Mouse (Mus musculus): Measurements from ENCODE around the gene P2ry12. TPM values are rescaled to one million over a fixed set of nuclear protein-coding genes. Genes with fewer than 3 reads are reported as not detected.

Gene P2ry12
- not detected in 2 replicates for polyA plus RNA-seq (2012)

GRCm38 (mm10) chr3:59262704-59263103 lies at the start of gene P2ry12:
TSS of gene P2ry12 (minus strand) at chr3:59262871.
- Histone ChIP-seq H3K27me3 (ENCODE audit: control insufficient read depth) (no peaks in the 10 kb centered on the region), H3K4me1 (ENCODE audit: control insufficient read depth) (no peaks in the 10 kb centered on the region), H3K9me3 (ENCODE audit: control insufficient read depth, low read length) (no peaks in the 10 kb centered on the region), H3K4me3 (replicated peaks) (no peak within 1 kb of the TSS), H3K36me3 (ENCODE audit: control insufficient read depth) (no peaks in the 10 kb centered on the region)
- TF ChIP-seq TAL1 (IDR thresholded peaks at IDR 0.05; ENCODE audit: low read length) (no peak), GATA1 (IDR thresholded peaks at IDR 0.05; ENCODE audit: low read length) (no peak)

GRCm38 (mm10) chr3:59305518-59305917 lies 42.8 kb upstream of the P2ry12 start:
- no peak overlapping the region for H3K4me3 ChIP-seq (replicated peaks)
- H3K9me3 ChIP-seq (ENCODE audit: control insufficient read depth, low read length), result no peaks in the 10 kb centered on the region
- H3K27me3 ChIP-seq (ENCODE audit: control insufficient read depth), result no peaks in the 10 kb centered on the region
- no peaks in the 10 kb centered on the region for H3K4me1 ChIP-seq (ENCODE audit: control insufficient read depth)
- H3K36me3 ChIP-seq (ENCODE audit: control insufficient read depth), result no peaks in the 10 kb centered on the region
- no peak for TF ChIP-seq TAL1 (IDR thresholded peaks at IDR 0.05; ENCODE audit: low read length)

GRCm38 (mm10) chr3:59304944-59305343 lies 42.3 kb upstream of the P2ry12 start:
- Histone ChIP-seq H3K4me3 (replicated peaks) (no peak overlapping the region), H3K9me3 (ENCODE audit: control insufficient read depth, low read length) (no peaks in the 10 kb centered on the region), H3K4me1 (ENCODE audit: control insufficient read depth) (no peaks in the 10 kb centered on the region), H3K36me3 (ENCODE audit: control insufficient read depth) (no peaks in the 10 kb centered on the region), H3K27me3 (ENCODE audit: control insufficient read depth) (no peaks in the 10 kb centered on the region)
- TF ChIP-seq TAL1 (IDR thresholded peaks at IDR 0.05; ENCODE audit: low read length), result no peak
- no peak for TF ChIP-seq GATA1 (IDR thresholded peaks at IDR 0.05; ENCODE audit: low read length)

- Histone ChIP-seq H3K9me3 (ENCODE audit: control insufficient read depth, low read length) (no peaks in the 10 kb centered on the region), H3K36me3 (ENCODE audit: control insufficient read depth) (no peaks in the 10 kb centered on the region), H3K4me1 (ENCODE audit: control insufficient read depth) (no peaks in the 10 kb centered on the region), H3K27me3 (ENCODE audit: control insufficient read depth) (no peaks in the 10 kb centered on the region), H3K4me3 (replicated peaks) (no peak overlapping the region)
- no peak for TF ChIP-seq GATA1 (IDR thresholded peaks at IDR 0.05; ENCODE audit: low read length)
- TF ChIP-seq TAL1 (IDR thresholded peaks at IDR 0.05; ENCODE audit: low read length), result no peak
These were observed 35.0 kb upstream of the P2ry12 start for GRCm38 (mm10) chr3:59297653-59298052.

GRCm38 (mm10) chr3:59296563-59297130 lies 34.0 kb upstream of the P2ry12 start:
- no peak for TF ChIP-seq TAL1 (IDR thresholded peaks at IDR 0.05; ENCODE audit: low read length)
- TF ChIP-seq GATA1 (IDR thresholded peaks at IDR 0.05; ENCODE audit: low read length), result no peak
- Histone ChIP-seq H3K4me3 (replicated peaks) (no peak overlapping the region), H3K9me3 (ENCODE audit: control insufficient read depth, low read length) (no peaks in the 10 kb centered on the region), H3K4me1 (ENCODE audit: control insufficient read depth) (no peaks in the 10 kb centered on the region), H3K36me3 (ENCODE audit: control insufficient read depth) (no peaks in the 10 kb centered on the region), H3K27me3 (ENCODE audit: control insufficient read depth) (no peaks in the 10 kb centered on the region)

- Histone ChIP-seq H3K36me3 (ENCODE audit: control insufficient read depth) (no peaks in the 10 kb centered on the region), H3K9me3 (ENCODE audit: control insufficient read depth, low read length) (no peaks in the 10 kb centered on the region), H3K4me1 (ENCODE audit: control insufficient read depth) (no peaks in the 10 kb centered on the region), H3K27me3 (ENCODE audit: control insufficient read depth) (no peaks in the 10 kb centered on the region), H3K4me3 (replicated peaks) (no peak overlapping the region)
- TF ChIP-seq TAL1 (IDR thresholded peaks at IDR 0.05; ENCODE audit: low read length), result no peak
- TF ChIP-seq GATA1 (IDR thresholded peaks at IDR 0.05; ENCODE audit: low read length), result no peak
These were observed 33.3 kb upstream of the P2ry12 start for GRCm38 (mm10) chr3:59295699-59296562.

GRCm38 (mm10) chr3:59293437-59294199 lies 30.9 kb upstream of the P2ry12 start:
- Histone ChIP-seq H3K9me3 (ENCODE audit: control insufficient read depth, low read length) (no peaks in the 10 kb centered on the region), H3K36me3 (ENCODE audit: control insufficient read depth) (no peaks in the 10 kb centered on the region), H3K4me3 (replicated peaks) (no peak overlapping the region)

GRCm38 (mm10) chr3:59290551-59290950 lies 27.9 kb upstream of the P2ry12 start:
- TF ChIP-seq GATA1 (IDR thresholded peaks at IDR 0.05; ENCODE audit: low read length) (no peak), TAL1 (IDR thresholded peaks at IDR 0.05; ENCODE audit: low read length) (no peak)
- no peaks in the 10 kb centered on the region for H3K27me3 ChIP-seq (ENCODE audit: control insufficient read depth)
- H3K4me3 ChIP-seq (replicated peaks), result no peak overlapping the region
- no peaks in the 10 kb centered on the region for H3K36me3 ChIP-seq (ENCODE audit: control insufficient read depth)
- H3K4me1 ChIP-seq (ENCODE audit: control insufficient read depth), result no peaks in the 10 kb centered on the region
- H3K9me3 ChIP-seq (ENCODE audit: control insufficient read depth, low read length), result no peaks in the 10 kb centered on the region

More at GRCm38 (mm10) chr3:59293437-59294199, 30.9 kb upstream of the P2ry12 start:
- TF ChIP-seq TAL1 (IDR thresholded peaks at IDR 0.05; ENCODE audit: low read length) (no peak), GATA1 (IDR thresholded peaks at IDR 0.05; ENCODE audit: low read length) (no peak)
- Histone ChIP-seq H3K4me1 (ENCODE audit: control insufficient read depth) (no peaks in the 10 kb centered on the region), H3K27me3 (ENCODE audit: control insufficient read depth) (no peaks in the 10 kb centered on the region)

- Histone ChIP-seq H3K36me3 (ENCODE audit: control insufficient read depth) (no peaks in the 10 kb centered on the region), H3K27me3 (ENCODE audit: control insufficient read depth) (no peaks in the 10 kb centered on the region), H3K9me3 (ENCODE audit: control insufficient read depth, low read length) (no peaks in the 10 kb centered on the region), H3K4me3 (replicated peaks) (no peak overlapping the region), H3K4me1 (ENCODE audit: control insufficient read depth) (no peaks in the 10 kb centered on the region)
- TF ChIP-seq GATA1 (IDR thresholded peaks at IDR 0.05; ENCODE audit: low read length), result no peak
- TF ChIP-seq TAL1 (IDR thresholded peaks at IDR 0.05; ENCODE audit: low read length), result no peak
These were observed 15.9 kb upstream of the P2ry12 start for GRCm38 (mm10) chr3:59278620-59279019.
